Mouse (Mus musculus) layer of hippocampus, postnatal 36 days (tissue): ENCODE data around the gene Olfr203. TPM values are rescaled to one million over a fixed set of nuclear protein-coding genes. Genes with fewer than 3 reads are reported as not detected.
"Not testable (repeated sequence)": the region's sequence is repeated elsewhere in the genome, so short reads cannot be mapped to it uniquely, and the experiment has no call there.

ENCODE experiments used
- DNase-seq, 2 experiments: peaks; one replicate each; pipeline ENCODE4 v3.0.0; 2022
- total RNA-seq, 2 experiments: library from RNA; stranded (reverse); gene quantifications; 2 replicates each; pipeline ENCODE4 v1.2.3; 2021

The Olfr203 gene
- not detected for total RNA-seq

DNA sequence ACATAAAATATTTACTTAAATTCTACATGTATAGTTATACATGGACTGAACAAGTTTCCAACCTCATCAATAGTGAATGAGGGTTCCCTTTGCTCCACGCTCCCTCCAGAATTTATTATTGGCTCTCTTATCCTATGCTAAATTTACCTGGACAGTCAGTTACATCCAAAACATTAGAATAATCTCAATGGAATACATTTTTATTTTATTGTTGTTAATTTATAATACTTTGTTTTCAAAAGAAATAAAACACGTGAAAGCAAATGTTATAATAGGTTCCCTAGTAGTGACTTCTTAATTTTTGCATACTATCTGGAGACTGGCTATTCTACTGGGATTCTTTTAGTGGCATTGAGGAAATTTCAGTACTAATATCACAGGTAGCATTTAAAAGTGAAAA is at the start of gene Olfr203:
Gene Olfr203 (plus strand): TSS at position 301 of the 400 bp plus-strand sequence.
- no peak for DNase-seq

DNA sequence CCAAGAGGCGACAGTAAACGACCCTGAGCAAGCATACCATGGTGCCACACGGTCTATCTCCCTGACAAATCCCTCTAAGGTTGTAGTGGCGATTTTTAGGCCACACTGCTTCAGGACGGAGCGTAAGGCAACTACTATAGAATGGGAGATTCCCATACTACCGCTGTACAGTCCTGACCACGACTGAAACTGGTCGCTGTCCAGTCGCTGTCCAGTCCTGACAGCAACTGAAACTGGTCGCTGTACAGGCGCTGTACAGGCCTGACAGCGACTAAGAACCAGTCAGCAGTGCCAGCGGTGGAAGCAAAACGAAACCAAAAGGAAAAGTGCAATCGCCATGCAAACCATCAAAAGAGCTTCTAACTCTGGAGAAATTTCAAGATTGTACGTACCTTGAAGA is 49.0 kb upstream of the Olfr203 start:
- DNase-seq: no peak

DNA sequence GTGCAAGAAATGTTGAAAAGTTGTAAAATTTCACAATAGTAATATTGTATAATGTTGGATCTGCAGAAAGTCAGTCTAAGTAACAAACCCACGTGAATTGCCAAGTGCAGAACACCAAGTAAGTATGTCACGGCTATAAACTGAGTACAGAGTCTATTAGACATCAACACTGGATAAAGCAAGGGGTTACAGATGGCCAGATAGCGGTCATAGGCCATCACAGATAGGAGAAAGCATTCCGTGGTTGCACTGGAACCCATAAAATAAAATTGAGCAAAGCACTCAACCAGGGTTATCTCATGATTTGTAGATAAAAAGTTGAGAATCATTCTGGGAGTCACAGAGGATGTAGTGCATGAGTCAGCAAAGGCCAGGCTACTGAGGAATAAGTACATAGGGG is 29.6 kb upstream of the Olfr203 start:
- DNase-seq: not testable (repeated sequence)

DNA sequence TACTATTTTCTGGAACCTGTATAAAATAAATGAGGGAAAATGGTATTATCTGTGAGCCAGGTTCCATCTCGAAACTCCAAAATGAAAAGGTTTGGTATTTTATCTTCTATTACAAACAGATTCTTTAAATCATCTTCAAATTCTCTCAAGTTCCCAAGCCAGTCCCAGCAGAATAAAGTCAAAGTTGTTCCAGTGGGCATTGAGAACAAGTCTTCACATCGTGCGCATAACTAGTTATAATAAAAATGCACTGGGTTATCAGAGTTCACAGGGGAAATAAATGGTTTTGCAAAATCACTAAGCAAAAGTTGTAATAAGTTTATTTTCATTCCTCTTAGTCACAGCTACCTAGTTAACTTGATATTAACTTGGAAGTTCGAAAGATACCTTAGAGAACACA is 26.1 kb upstream of the Olfr203 start, which contains the start of gene Olfr201:
Gene Olfr201 (minus strand): TSS at position 101 of the 400 bp plus-strand sequence.
- DNase-seq: not testable (repeated sequence)

DNA sequence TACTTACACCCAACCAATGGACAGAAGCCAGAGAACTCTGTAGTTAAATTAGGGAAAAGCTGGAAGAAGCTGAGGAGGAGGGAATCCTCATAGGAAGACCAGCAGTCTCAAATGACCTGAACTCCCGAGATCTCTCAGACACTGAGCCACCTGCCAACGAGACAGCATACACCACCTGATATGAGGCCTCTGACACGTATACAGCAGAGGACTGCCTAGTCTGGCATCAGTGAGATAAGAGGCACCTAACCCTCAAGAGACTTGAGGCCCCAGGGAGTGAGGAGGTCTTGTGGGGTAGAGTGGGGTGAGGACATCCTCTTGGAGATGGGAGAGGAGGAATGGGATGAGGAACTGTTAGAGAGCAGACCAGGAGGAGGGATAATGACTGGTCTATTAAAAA is 18.1 kb upstream of the Olfr203 start:
- no peak for DNase-seq

DNA sequence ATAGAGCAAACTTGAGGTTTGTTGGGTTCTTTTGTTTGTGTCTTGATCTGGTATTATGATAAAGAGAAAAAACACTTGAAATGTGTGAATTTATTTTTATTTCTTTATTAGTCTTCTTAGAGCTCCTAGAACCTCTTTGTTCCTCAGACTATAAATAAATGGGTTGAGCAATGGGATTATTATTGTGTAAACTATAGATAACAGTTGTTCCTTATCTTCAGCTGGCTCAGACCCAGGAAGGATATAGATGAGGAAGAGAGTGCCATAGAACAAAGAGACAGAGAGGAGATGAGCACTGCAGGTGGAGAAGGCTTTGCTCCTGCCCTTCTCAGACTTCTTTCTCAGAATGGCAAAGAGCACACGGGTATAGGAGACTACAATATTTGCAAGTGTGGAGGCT is 15.2 kb upstream of the Olfr203 start:
- no peak for DNase-seq

DNA sequence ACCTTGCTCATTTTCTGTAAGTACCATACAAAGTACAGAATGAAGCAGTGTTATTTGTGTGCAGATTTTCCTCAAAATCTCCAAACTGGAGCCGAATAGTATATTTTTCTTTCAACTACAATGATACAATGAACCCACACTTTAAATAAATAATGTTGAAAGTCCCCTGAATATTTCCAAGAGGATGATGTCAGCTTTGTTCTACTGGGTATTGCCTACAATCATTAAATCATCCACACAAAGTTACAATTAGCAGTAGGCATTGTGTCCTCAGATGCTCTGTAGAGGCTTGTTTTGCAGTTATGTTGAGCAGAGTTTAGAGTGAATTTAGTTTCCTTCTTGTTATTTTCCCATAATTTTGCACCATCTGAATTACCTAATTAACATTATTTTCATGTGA is 12.0 kb upstream of the Olfr203 start, which contains the start of gene Olfr202:
Gene Olfr202 (minus strand): TSS at position 101 of the 400 bp plus-strand sequence.
- no peak for DNase-seq

DNA sequence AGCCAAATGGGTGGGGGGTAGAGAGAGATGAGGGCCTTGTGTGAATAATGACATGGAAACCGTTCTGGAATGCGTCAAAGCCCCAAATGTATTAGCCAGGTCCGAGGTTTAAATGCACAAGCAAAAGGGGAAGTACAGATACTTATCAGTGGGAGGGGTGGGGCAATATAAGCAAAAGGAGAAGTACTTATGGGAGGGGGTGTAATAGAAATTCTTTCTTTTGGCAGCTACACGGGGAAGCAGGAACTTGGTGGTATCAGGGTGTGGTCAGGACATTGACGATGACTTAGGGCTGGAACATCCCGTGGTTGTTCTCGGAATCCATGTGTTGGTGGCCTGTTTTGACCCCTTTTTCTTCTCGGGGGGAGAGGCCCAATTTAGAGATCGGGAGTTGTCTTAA is 11.1 kb upstream of the Olfr203 start:
- not testable (repeated sequence) for DNase-seq

DNA sequence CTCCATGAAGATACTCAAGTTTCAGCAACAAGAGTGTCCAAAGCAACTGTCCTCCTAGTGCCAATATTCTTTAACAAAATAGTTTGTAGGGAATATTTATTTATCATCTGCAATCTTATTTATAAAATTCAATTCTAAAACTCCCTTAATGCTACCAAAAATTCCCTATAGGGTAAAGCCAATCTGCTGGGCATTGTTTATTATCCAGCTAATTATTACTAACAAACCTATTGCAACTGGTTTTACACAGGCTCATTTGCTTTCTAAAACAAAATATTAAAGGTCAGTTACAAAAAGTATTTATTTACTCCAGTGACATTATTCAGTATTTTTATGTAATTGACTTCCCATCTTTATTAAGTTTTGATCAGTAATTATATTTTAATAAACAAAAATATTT is 19.5 kb downstream of the Olfr203 start, which contains the start of gene Olfr204:
Gene Olfr204 (minus strand): TSS at position 101 of the 400 bp plus-strand sequence.
- no peak for DNase-seq

DNA sequence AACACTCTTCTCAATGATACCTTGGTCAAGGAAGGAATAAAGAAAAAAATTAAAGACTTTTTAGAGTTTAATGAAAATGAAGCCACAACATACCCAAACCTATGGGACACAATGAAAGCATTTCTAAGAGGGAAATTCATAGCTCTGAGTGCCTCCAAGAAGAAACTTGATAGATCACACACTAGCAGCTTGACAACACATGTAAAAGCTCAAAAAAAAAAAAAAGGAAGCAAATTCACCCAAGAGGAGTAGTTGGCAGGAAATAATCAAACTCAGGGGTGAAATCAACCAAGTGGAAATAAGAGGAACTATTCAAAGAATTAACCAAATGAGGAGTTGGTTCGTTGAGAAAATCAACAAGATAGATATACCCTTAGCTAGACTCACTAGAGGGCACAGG is 24.6 kb downstream of the Olfr203 start:
- not testable (repeated sequence) for DNase-seq

DNA sequence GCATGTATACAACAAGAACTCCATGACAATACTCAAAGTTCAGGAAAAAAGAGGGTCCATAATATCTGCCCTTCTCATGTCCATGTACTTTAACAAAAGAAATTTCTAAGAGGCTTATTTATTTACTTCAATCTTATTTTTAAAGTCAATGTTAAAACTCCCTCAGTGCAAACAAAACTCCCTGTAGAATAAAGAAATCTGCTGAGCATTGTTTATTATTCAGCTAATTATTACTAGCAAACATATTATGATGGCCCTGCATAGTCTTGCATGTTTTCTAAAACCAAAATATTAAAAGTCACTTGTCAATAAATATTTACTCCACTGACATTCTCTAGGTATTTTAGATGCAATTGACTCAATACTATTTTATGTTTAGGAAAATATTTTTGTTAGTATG is 32.4 kb downstream of the Olfr203 start, which contains the start of gene Olfr205:
Gene Olfr205 (minus strand): TSS at position 101 of the 400 bp plus-strand sequence.
- no peak for DNase-seq

DNA sequence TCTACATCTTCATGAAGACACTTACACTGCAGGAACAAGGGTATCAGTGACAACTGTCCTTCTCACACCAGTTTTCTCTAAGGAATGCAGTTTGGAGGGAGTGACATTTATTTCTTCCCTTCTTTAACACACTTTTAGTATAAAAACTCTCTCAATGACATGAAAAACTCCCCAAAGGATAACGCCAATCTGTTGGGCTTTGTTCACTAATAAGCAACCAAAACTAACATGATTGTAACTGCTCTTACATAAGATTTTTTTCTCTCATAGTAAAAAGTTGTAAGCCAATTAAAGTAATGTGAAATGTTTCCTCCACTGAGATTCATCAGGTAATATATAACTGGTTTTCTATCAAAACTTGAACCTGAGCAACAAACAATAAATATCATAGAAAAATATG is 50.5 kb downstream of the Olfr203 start, which contains the start of gene Olfr206:
Gene Olfr206 (minus strand): TSS at position 101 of the 400 bp plus-strand sequence.
- DNase-seq: no peak

Other genes with a start within 250 kb of the Olfr203 start
- not detected for gene Olfr190, start 220.9 kb upstream of the Olfr203 start, total RNA-seq
- not detected for gene Olfr191, start 209.1 kb upstream of the Olfr203 start, total RNA-seq
- not detected for gene Olfr193, start 187.0 kb upstream of the Olfr203 start, total RNA-seq
- not detected for gene Olfr194, start 177.8 kb upstream of the Olfr203 start, total RNA-seq
- gene Olfr195, start 151.8 kb upstream of the Olfr203 start, total RNA-seq: not detected
- gene Olfr196, start 128.4 kb upstream of the Olfr203 start, total RNA-seq: not detected
- not detected for gene Olfr198, start 95.3 kb upstream of the Olfr203 start, total RNA-seq
- gene Olfr199, start 79.1 kb upstream of the Olfr203 start, total RNA-seq: not detected
- not detected for gene Olfr201, start 26.2 kb upstream of the Olfr203 start, total RNA-seq
- gene Olfr202, start 12.1 kb upstream of the Olfr203 start, total RNA-seq: not detected
- gene Olfr204, start 19.4 kb downstream of the Olfr203 start, total RNA-seq: under 1 TPM; 0.05 to 0.08 TPM
- gene Olfr205, start 32.3 kb downstream of the Olfr203 start, total RNA-seq: not detected
- gene Olfr206, start 50.4 kb downstream of the Olfr203 start, total RNA-seq: not detected
- not detected for gene Olfr209, start 65.1 kb downstream of the Olfr203 start, total RNA-seq
- not detected for gene Gabrr3, start 108.5 kb downstream of the Olfr203 start, total RNA-seq
- gene Riox2, start 172.9 kb downstream of the Olfr203 start, total RNA-seq: 10 to 100 TPM; 16.8 to 17.1 TPM